In genomic region chr1:120176313-120176712, GRCm38 (mm10) we compare ENCODE assay signal across 12 mouse cellular contexts. TPM values are rescaled to one million over a fixed set of nuclear protein-coding genes. Genes with fewer than 3 reads are reported as not detected.
DNase-seq lines count a peak whose midpoint lies in the region; ATAC-seq lines count a peak whose summit lies in the region.
"Had no signal": no experiment of that assay in that cellular context is flagged by ENCODE, and none has a peak within 500 bp of the region (broad histone marks: within the 10 kb centered on the region; RNA-seq: fewer than 3 reads in every experiment).

No protein-coding gene starts in this region.

- no peak overlapping the region for H3K9ac ChIP-seq in heart, embryonic 11.5 days (ENCODE audit: low read depth, low read length)
- H3K9ac ChIP-seq in midbrain, embryonic 13.5 days (replicated peaks), result no peak overlapping the region
- H3K9ac ChIP-seq in neural tube, embryonic 15.5 days (replicated peaks), result no peak overlapping the region
- H3K9ac ChIP-seq: limb, embryonic 13.5 days had no signal

- H3K27me3 ChIP-seq in heart, embryonic 11.5 days (ENCODE audit: control insufficient read depth, insufficient read depth, low read length), result no peaks in the 10 kb centered on the region
- H3K27me3 ChIP-seq in midbrain, embryonic 13.5 days, result no peaks in the 10 kb centered on the region
- no peaks in the 10 kb centered on the region for H3K27me3 ChIP-seq in neural tube, embryonic 15.5 days (replicated peaks)
- H3K27me3 ChIP-seq: limb, embryonic 13.5 days had no signal

- H3K4me1 ChIP-seq in heart, embryonic 11.5 days (ENCODE audit: control insufficient read depth, insufficient read depth, low read length), result peaks cover 11% of the 10 kb centered on the region
- H3K4me1 ChIP-seq in midbrain, embryonic 13.5 days (replicated peaks), result peaks cover 21% of the 10 kb centered on the region
- 0 out of 2 replicates have a peak, but pooled peaks cover 6% of the 10 kb centered on the region for H3K4me1 ChIP-seq in neural tube, embryonic 15.5 days

- H3K27ac ChIP-seq in heart, embryonic 11.5 days (ENCODE audit: low read depth, low read length), result no peak overlapping the region
- H3K27ac ChIP-seq in midbrain, embryonic 13.5 days, result no peak overlapping the region
- H3K27ac ChIP-seq in neural tube, embryonic 15.5 days (replicated peaks), result no peak overlapping the region
- H3K27ac ChIP-seq: hindbrain, embryonic 10.5 days; limb, embryonic 13.5 days had no signal

- H3K36me3 ChIP-seq in heart, embryonic 11.5 days (ENCODE audit: control insufficient read depth, insufficient read depth, low read length), result no peaks in the 10 kb centered on the region
- H3K36me3 ChIP-seq in midbrain, embryonic 13.5 days, result no peaks in the 10 kb centered on the region
- no peaks in the 10 kb centered on the region for H3K36me3 ChIP-seq in neural tube, embryonic 15.5 days
- H3K36me3 ChIP-seq: hindbrain, embryonic 10.5 days; limb, embryonic 13.5 days had no signal

- ATAC-seq in heart, embryonic 11.5 days (replicated peaks; ENCODE audit: insufficient number of reproducible peaks, low FRiP score, low TSS enrichment), result peak; percentile 70
- ATAC-seq in midbrain, embryonic 13.5 days, result peak; percentile 47; the same call in 1 of the 2 replicates
- no peak for ATAC-seq in neural tube, embryonic 15.5 days (ENCODE audit: low FRiP score)
- ATAC-seq in megakaryocyte progenitor cell, adult 5-6 weeks (replicated peaks; ENCODE audit: poor library complexity), result no peak

- WGBS in heart, embryonic 11.5 days (ENCODE audit: insufficient replicate concordance), result 5% methylated on average over 14 of the region's 14 CpGs
- WGBS in midbrain, embryonic 13.5 days, result 35% methylated on average over 14 of the region's 14 CpGs
- WGBS in neural tube, embryonic 15.5 days, result 40% methylated on average over 14 of the region's 14 CpGs

- H3K9me3 ChIP-seq in heart, embryonic 11.5 days (replicated peaks; ENCODE audit: control insufficient read depth, low read length), result no peaks in the 10 kb centered on the region
- H3K9me3 ChIP-seq in midbrain, embryonic 13.5 days, result no peaks in the 10 kb centered on the region
- H3K9me3 ChIP-seq in neural tube, embryonic 15.5 days (replicated peaks), result no peaks in the 10 kb centered on the region
- H3K9me3 ChIP-seq: G1E; hindbrain, embryonic 10.5 days; limb, embryonic 13.5 days had no signal

- peak; percentile 9 for DNase-seq in kidney, adult 18-20 months
- DNase-seq in kidney, adult 11 months, result no peak
- peak; percentile 44 for DNase-seq in kidney, postnatal 10 days
- DNase-seq in urinary bladder, postnatal 10 days (ENCODE audit: low spot score), result no peak
- DNase-seq: thymus, postnatal 36 days had no signal

- peak overlapping the region; percentile 52 for H3K4me2 ChIP-seq in heart, embryonic 11.5 days
- H3K4me2 ChIP-seq in midbrain, embryonic 13.5 days (replicated peaks), result no peak overlapping the region
- no peak overlapping the region for H3K4me2 ChIP-seq in neural tube, embryonic 15.5 days
- H3K4me2 ChIP-seq: limb, embryonic 13.5 days had no signal

- no peak overlapping the region for H3K4me3 ChIP-seq in heart, embryonic 11.5 days (ENCODE audit: low read depth, low read length)
- no peak overlapping the region for H3K4me3 ChIP-seq in midbrain, embryonic 13.5 days (replicated peaks)
- no peak overlapping the region for H3K4me3 ChIP-seq in neural tube, embryonic 15.5 days (replicated peaks)
- H3K4me3 ChIP-seq: hindbrain, embryonic 10.5 days; limb, embryonic 13.5 days had no signal

RNA-seq across cellular contexts. Expression of gene 3110009E18Rik, which starts 55.3 kb away (rescaled TPM):
- 11.8 and 13.1 TPM in 2 replicates for polyA plus RNA-seq in heart, embryonic 11.5 days (2014; fragmentation: Nextera tagmentation; extraction: Ambion mirVana)
- 20.7 and 21.8 TPM in 2 replicates for polyA plus RNA-seq in midbrain, embryonic 13.5 days (2015; fragmentation: Nextera tagmentation; extraction: Ambion mirVana)
- polyA plus RNA-seq in neural tube, embryonic 15.5 days (2015; fragmentation: Nextera tagmentation; extraction: Ambion mirVana), result 17.3 and 17.9 TPM in 2 replicates
- total RNA-seq in megakaryocyte progenitor cell, adult 5-6 weeks (2015), result 12.3 and 13.0 TPM in 2 replicates
- 2.4 and 11.5 TPM in 2 replicates for total RNA-seq in megakaryocyte progenitor cell, adult 5-6 weeks (2017)

RNA-seq across cellular contexts. Expression of gene Dbi, which starts 55.4 kb away (rescaled TPM):
- polyA plus RNA-seq in heart, embryonic 11.5 days (2014; fragmentation: Nextera tagmentation; extraction: Ambion mirVana), result 639 and 662 TPM in 2 replicates
- 654 and 688 TPM in 2 replicates for polyA plus RNA-seq in midbrain, embryonic 13.5 days (2015; fragmentation: Nextera tagmentation; extraction: Ambion mirVana)
- polyA plus RNA-seq in neural tube, embryonic 15.5 days (2015; fragmentation: Nextera tagmentation; extraction: Ambion mirVana), result 1,502 and 1,904 TPM in 2 replicates
- 344 and 366 TPM in 2 replicates for total RNA-seq in megakaryocyte progenitor cell, adult 5-6 weeks (2015)
- 314 and 346 TPM in 2 replicates for total RNA-seq in megakaryocyte progenitor cell, adult 5-6 weeks (2017)

Comparison
In these comparisons a context has a peak if more than half of its experiments do, and no peak if none do; other contexts are left out.
1. DNase-seq: peak in kidney, adult 18-20 months (single experiment) and kidney, postnatal 10 days (single experiment); none in kidney, adult 11 months (single experiment) and urinary bladder, postnatal 10 days (single experiment).
2. ATAC-seq: peak in heart, embryonic 11.5 days (single experiment) and midbrain, embryonic 13.5 days (single experiment); none in neural tube, embryonic 15.5 days (single experiment) and megakaryocyte progenitor cell, adult 5-6 weeks (single experiment).